19 mouse cellular contexts compared by ENCODE assay signal in the genomic region with DNA sequence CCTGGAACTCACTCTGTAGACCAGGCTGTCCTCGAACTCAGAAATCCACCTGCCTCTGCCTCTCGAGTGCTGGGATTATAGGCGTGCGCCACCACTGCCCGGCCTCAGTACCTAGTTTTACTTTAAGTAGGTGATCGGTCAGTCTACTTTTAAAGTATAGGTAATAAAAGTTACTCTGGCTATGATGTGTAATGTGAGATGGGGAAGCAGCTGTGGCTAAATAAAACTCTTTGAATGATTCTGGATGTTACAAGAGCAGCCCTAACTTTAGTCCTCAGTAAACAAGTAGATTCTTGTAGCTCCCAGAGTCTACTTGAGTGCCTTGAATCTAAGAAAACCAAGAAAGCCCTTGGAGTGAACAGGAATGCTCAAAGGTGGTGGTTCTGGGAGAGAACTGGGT.
"Had no signal": no experiment of that assay in that cellular context is flagged by ENCODE, and none has a peak within 500 bp of the region (broad histone marks: within the 10 kb centered on the region; RNA-seq: fewer than 3 reads in every experiment).

No protein-coding gene starts in this region.

- H3K27ac ChIP-seq: heart, embryonic 10.5 days; hindbrain, embryonic 10.5 days; hindbrain, embryonic 12.5 days; hindbrain, embryonic 14.5 days; intestine, embryonic 15.5 days; layer of hippocampus, adult 2 months; left cerebral cortex, adult 2 months; limb, embryonic 10.5 days; limb, embryonic 12.5 days had no signal

- H3K27me3 ChIP-seq: heart, embryonic 12.5 days; hindbrain, embryonic 12.5 days; intestine, embryonic 15.5 days; limb, embryonic 12.5 days had no signal

- H3K4me1 ChIP-seq: intestine, embryonic 15.5 days; limb, embryonic 10.5 days; limb, embryonic 12.5 days had no signal

- H3K4me3 ChIP-seq: heart, embryonic 10.5 days; heart, embryonic 12.5 days; hindbrain, embryonic 10.5 days; hindbrain, embryonic 12.5 days; intestine, embryonic 15.5 days; layer of hippocampus, adult 2 months; left cerebral cortex, adult 2 months; limb, embryonic 10.5 days; limb, embryonic 12.5 days had no signal

- H3K9ac ChIP-seq: heart, embryonic 12.5 days; hindbrain, embryonic 12.5 days; hindbrain, embryonic 14.5 days; intestine, embryonic 15.5 days; limb, embryonic 12.5 days had no signal

- DNase-seq: gastrocnemius, postnatal 14 days; gastrocnemius, postnatal 36 days; heart, postnatal 10 days; heart, postnatal 4 days; kidney, adult 18-20 months; kidney, postnatal 10 days; kidney, postnatal 25 days; kidney, postnatal 4 days; liver had no signal
